Mouse (Mus musculus) Muller cell, postnatal 12 days (primary cell): ENCODE measurements at regions not wholly inside any gene's neighbourhood (a gene's known extent, or its start where the extent isn't known, plus 50 kb on each side); places are given as distances from the start of the nearest gene placed in this dataset.
A peak's percentile ranks its signal among the peaks of the same experiment; 100 is the strongest.

Experiments used
- DNase-seq: peaks from one replicate; pipeline ENCODE4 v3.0.0-alpha.2; 2015; ENCODE audit errors: inconsistent ontology term

DNA sequence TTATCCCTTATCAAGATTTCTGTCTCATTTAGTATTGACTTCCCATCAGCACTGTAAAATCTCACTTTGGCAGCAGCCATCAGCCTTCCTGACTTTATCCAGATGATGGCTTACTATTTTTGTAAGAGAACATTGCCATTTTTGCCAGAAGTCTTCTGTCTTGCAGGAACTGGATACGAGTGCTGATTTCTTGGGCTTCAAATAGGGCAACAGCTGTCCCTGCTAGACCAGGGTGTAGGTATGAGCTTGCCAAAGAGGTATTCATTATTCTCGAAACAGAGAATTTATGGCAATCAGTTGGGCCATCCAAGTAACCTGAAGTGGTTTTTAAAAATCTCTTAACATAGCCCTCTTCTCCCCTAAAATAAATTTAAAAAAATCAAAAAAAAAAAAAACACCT, 254.6 kb downstream of the 9330182O14Rik start:
- no peak for DNase-seq

DNA sequence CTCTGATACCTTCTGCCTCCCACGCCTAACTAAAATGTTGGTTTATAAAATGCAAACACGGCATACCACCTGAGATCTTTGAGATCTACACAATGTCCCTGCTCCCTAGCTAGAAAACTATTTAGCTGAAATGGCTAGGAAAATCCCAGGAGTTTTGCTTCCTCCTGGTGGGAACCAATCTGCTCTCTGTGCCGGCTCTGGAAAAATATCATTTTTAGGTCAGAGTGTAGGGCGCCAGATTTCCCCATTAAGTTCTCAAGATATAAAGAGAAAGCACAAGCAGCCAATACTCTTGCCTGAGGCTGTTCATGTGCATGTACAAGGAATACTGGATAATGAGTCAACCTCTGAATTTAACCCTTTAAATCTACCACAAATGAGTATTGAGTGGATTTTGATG, 301.0 kb downstream of the 9330182O14Rik start:
- DNase-seq = no peak

DNA sequence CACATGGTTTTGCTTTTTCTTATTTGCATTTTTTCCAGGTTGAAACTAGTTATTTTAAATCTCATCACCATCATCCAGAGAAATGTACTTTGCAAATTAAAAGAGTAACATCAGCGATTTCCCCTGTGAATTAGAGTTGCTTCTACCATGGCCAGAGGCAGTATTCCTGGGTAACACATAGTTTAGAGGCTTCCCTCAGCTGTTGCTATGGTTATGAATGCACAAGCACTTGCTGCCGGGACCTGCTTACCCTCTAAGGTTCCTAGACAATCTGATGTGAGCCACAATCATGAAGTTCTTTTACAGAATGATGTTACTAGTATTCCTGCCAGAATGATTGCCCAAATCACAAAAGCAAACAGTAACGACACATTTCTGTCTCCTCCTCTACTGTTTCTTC, 302.5 kb downstream of the 9330182O14Rik start:
- DNase-seq = no peak

- no peak for DNase-seq
Measured at GRCm38 (mm10) chr15:40439827-40440226, 305.7 kb downstream of the 9330182O14Rik start.

DNA sequence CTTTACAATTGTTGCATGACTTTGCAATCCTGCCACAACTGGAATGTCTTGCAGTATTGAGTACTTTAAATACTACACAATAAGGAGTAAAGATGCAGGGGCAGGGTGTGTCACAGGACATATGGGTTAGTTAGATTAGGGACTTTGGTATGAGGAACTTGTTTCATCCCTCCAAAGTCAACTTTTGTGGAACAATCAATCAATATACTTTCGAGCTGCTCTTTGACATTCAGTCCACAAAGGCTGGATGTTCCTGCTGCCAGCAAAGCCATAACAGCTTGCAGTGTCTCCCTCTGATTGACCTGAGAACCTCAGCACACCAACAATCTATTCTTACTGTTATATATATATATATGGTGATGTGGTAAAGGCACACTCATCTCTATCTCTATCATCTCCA, 314.5 kb downstream of the 9330182O14Rik start:
- DNase-seq = no peak

DNA sequence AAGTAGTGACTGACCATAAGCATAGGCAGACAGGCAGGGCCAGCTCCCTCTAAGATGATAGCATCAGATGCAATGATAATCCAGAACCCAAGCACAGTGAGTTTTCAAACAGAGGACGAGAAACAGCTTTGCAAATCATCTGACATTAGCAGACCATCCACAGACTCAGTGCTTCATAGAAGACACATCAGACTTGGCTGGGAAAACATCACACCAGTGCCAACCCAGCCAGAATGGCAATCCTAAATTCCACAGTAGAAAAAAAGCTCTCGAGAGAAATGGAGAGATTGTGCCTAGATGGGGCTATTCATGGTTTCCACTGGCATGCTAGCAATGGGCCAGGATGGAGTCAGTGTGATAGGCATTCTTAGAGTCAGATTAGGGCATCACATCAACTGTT, 319.1 kb downstream of the 9330182O14Rik start:
- DNase-seq = no peak

GRCm38 (mm10) chr15:40475659-40476355, 341.6 kb downstream of the 9330182O14Rik start:
- DNase-seq = peak; percentile 71

DNA sequence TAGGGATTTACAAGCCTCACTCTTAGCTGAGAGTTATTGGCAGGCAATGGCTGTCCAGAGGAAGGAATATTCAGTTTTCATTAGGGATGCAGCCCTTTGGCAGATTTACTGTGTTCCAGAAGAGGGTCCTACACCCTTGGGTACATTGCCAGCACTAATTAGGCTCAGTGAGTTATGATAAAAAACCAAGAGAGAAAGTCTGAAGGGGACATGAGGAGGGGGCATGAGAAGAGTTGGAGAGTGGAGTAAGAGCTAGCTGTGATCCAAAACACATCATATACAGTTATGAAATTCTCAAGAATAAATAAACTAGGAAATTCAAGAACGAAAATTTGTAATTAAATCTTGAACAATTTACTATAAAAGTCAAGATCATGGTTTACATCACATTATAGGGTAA, 346.2 kb downstream of the 9330182O14Rik start:
- no peak for DNase-seq

- DNase-seq = no peak
Measured at GRCm38 (mm10) chr15:40481239-40481638, 347.1 kb downstream of the 9330182O14Rik start.

DNA sequence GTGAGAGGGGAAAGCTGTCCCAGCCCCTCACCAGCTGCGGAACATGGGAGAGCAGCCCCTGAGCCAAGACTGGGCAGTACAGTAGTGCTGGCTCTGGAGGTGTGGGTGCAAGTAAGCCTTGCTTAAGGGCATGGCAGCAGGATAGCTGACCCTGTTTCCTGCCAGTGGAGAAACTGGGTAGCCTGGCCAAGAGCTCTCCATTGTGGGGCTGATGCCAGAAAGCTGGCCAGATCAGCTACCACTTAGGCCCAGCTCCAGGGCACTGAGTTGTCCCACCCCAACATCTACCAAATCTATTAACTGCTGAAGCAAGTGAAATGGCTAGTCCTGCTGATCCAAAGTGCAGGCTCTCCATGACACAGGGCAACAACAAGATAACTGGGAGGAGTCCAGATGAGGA, 351.8 kb downstream of the 9330182O14Rik start:
- DNase-seq = peak; percentile 7

GRCm38 (mm10) chr15:40501180-40502125, 367.3 kb downstream of the 9330182O14Rik start:
- DNase-seq = peak; percentile 49

GRCm38 (mm10) chr15:40510826-40511225, 376.7 kb downstream of the 9330182O14Rik start:
- DNase-seq = no peak

GRCm38 (mm10) chr15:40524350-40524749, 390.2 kb downstream of the 9330182O14Rik start:
- DNase-seq = no peak

- no peak for DNase-seq
Measured at GRCm38 (mm10) chr15:40533451-40533873, 399.3 kb downstream of the 9330182O14Rik start.

- DNase-seq = no peak
Measured at GRCm38 (mm10) chr15:40561661-40562060, 427.5 kb downstream of the 9330182O14Rik start.

GRCm38 (mm10) chr15:40565716-40566115, 431.6 kb downstream of the 9330182O14Rik start:
- DNase-seq = no peak

GRCm38 (mm10) chr15:40566481-40566880, 432.3 kb downstream of the 9330182O14Rik start:
- DNase-seq = no peak

GRCm38 (mm10) chr15:40568701-40569100, 434.5 kb downstream of the 9330182O14Rik start:
- no peak for DNase-seq
